Mouse (Mus musculus): ENCODE results near the gene Pilrb2. TPM values are rescaled to one million over a fixed set of nuclear protein-coding genes. Genes with fewer than 3 reads are reported as not detected.

Pilrb2 gene
- 100 to 1,000 TPM; 215 to 219 TPM for total RNA-seq (2023)

GRCm38 (mm10) chr5:137871644-137872380 is at the start of gene Pilrb2:
Pilrb2 (minus strand) TSS chr5:137871815.

DNA sequence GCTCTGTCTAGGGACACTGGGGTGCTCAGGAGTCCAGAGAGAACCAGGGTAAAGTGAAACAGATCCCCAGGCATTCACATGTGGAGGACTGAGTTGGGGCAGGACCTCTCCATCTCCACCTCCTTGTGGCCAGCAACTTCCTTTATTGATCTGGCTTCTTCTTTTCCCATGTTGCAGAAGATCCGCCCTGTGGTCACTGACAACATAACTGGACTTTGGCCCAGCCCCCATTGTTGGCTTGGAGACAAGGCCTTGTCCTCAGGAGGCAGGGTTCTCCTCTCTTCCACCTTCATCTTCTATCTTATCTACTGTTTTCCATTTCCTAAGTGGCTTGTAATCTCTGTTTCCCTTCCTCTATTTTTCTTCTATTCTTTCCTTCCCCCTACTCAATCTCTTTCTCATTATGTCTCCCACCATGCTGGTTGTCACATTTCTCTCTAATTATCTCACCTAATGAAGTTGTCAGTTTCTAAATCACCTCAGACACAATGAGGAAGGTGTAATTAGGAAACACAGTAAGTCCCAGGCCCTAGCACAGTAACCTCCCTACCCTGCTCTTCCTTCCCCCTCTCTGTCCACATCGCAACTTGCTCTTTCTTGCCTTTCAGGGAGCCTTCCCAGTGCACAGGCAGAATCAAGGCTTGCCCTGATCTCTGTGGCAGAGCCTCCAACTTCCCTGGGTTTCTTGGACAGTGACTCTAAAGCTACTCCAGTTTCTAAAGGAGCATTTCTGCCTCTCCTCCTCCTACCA is 13.5 kb downstream of the Pilrb2 start, which contains the start of gene Pilrb1:
Gene Pilrb1 (minus strand): TSS at position 147 of the 751 bp plus-strand sequence.

DNA sequence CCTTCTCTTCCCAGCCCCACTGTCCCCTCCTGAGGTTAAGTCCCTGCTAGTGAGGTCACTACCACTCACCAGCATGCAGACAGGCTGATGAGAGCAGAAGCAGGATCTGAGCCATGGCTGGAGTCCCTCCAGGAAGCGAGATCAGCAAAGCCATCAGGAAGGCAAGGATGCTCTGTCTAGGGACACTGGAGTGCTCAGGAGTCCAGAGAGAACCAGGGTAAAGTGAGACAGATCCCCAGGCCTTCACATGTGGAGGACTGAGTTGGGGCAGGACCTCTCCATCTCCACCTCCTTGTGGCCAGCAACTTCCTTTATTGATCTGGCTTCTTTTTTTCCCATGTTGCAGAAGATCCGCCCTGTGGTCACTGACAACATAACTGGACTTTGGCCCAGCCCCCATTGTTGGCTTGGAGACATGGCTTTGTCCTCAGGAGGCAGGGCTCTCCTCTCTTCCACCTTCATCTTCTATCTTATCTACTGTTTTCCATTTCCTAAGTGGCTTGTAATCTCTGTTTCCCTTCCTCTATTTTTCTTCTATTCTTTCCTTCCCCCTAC is 35.6 kb downstream of the Pilrb2 start, which contains the start of gene Pilra:
Gene Pilra (minus strand): TSS at position 316 of the 555 bp plus-strand sequence.

Other genes with a start within 250 kb of the Pilrb2 start
- under 1 TPM in 1 of 2 experiments, not detected in 1; 0.26 TPM for gene Fbxo24, start 242.8 kb downstream of the Pilrb2 start, total RNA-seq (2023)
- 100 to 1,000 TPM; 217 to 232 TPM for gene Lrch4, start 242.7 kb downstream of the Pilrb2 start, total RNA-seq (2023)
- gene Gm20605, start 242.6 kb downstream of the Pilrb2 start, total RNA-seq (2023), result 10 to 100 TPM; 44.5 to 45.7 TPM
- 10 to 100 TPM; 74.3 to 76.8 TPM for gene Sap25, start 230.5 kb downstream of the Pilrb2 start, total RNA-seq (2023)
- gene Irs3, start 226.1 kb downstream of the Pilrb2 start, total RNA-seq (2023), result not detected
- gene Agfg2, start 187.1 kb downstream of the Pilrb2 start, total RNA-seq (2023), result 10 to 100 TPM; 27.2 to 29.2 TPM
- under 1 TPM; 0.83 to 0.93 TPM for gene Nyap1, start 130.2 kb downstream of the Pilrb2 start, total RNA-seq (2023)
- 100 to 1,000 TPM; 265 to 295 TPM for gene Tsc22d4, start 126.1 kb downstream of the Pilrb2 start, total RNA-seq (2023)
- 10 to 100 TPM; 26.5 to 32.9 TPM for gene Ppp1r35, start 93.0 kb downstream of the Pilrb2 start, total RNA-seq (2023)
- 10 to 100 TPM; 29.3 to 33.9 TPM for gene Mepce, start 84.2 kb downstream of the Pilrb2 start, total RNA-seq (2023)
- 1 to 10 TPM; 3.6 to 4.1 TPM for gene Zcwpw1, start 84.0 kb downstream of the Pilrb2 start, total RNA-seq (2023)
- gene Pilra, start 35.5 kb downstream of the Pilrb2 start, total RNA-seq (2023), result 100 to 1,000 TPM; 303 to 320 TPM
- 100 to 1,000 TPM; 168 to 180 TPM for gene Pilrb1, start 13.7 kb downstream of the Pilrb2 start, total RNA-seq (2023)
- gene Cyp3a13, start 49.8 kb upstream of the Pilrb2 start, total RNA-seq (2023), result not detected
- not detected for gene Gjc3, start 91.3 kb upstream of the Pilrb2 start, total RNA-seq (2023)
- gene Azgp1, start 109.7 kb upstream of the Pilrb2 start, total RNA-seq (2023), result 1 to 10 TPM in 1 of 2 experiments, under 1 TPM in 1; 0.61 to 1.1 TPM
- not detected for gene Smok3a, start 149.4 kb upstream of the Pilrb2 start, total RNA-seq (2023)
- not detected for gene Smok3b, start 149.6 kb upstream of the Pilrb2 start, total RNA-seq (2023)
- not detected for gene Smok3c, start 181.4 kb upstream of the Pilrb2 start, total RNA-seq (2023)
- gene Zkscan1, start 213.3 kb upstream of the Pilrb2 start, total RNA-seq (2023), result 1 to 10 TPM; 6.6 to 8.1 TPM
- 1 to 10 TPM; 5.1 to 6.5 TPM for gene Zscan21, start 245.1 kb upstream of the Pilrb2 start, total RNA-seq (2023)

Measured in neutrophil, adult 83 days (primary cell).